Mouse (Mus musculus) kidney, adult 2 months (tissue): ENCODE results near the gene Ccl20. TPM values are rescaled to one million over a fixed set of nuclear protein-coding genes. Genes with fewer than 3 reads are reported as not detected.

Experiments used
- DNase-seq: peaks from one replicate; pipeline ENCODE4 v3.0.0; 2021
- H3K27ac ChIP-seq: fragments of 200-500 bp; 2 replicates; pipeline ENCODE4 v1.5.1; 2012; ENCODE audit warnings: low read depth, low read length, control low read depth, inconsistent platforms; ENCODE audit not compliant: insufficient read depth
- H3K27me3 ChIP-seq: fragments of 200-500 bp; replicated peaks from 2 replicates; pipeline ENCODE4 v1.6.1; 2012; ENCODE audit warnings: mild to moderate bottlenecking, moderate library complexity, low read length, inconsistent platforms; ENCODE audit not compliant: control insufficient read depth, insufficient read depth
- H3K36me3 ChIP-seq: fragments of 200-500 bp; 2 replicates; pipeline ENCODE4 v1.6.1; 2012; ENCODE audit warnings: mild to moderate bottlenecking, moderate library complexity, low read length, inconsistent platforms; ENCODE audit not compliant: control insufficient read depth, insufficient read depth
- H3K4me1 ChIP-seq: fragments of 200-500 bp; 2 replicates; pipeline ENCODE4 v1.6.1; 2011; ENCODE audit warnings: low read length; ENCODE audit not compliant: control insufficient read depth, insufficient read depth
- H3K4me3 ChIP-seq: fragments of 200-500 bp; 2 replicates; pipeline ENCODE4 v1.5.1; 2011; ENCODE audit warnings: mild to moderate bottlenecking, low read depth, low read length, control low read depth; ENCODE audit not compliant: insufficient read depth
- CTCF ChIP-seq: fragments of 200-500 bp; conservative IDR thresholded peaks from 2 replicates; pipeline ENCODE4 v1.5.1; 2011; ENCODE audit warnings: low read depth, mild to moderate bottlenecking, control low read depth, low read length, moderate library complexity, mixed read lengths; ENCODE audit not compliant: insufficient read depth, insufficient read length
- POLR2A ChIP-seq: fragments of 200-500 bp; IDR thresholded peaks from one replicate; pipeline ENCODE4 v1.6.1; 2011; ENCODE audit warnings: low read depth, low read length, control low read depth
- WGBS: fragments of 180-500 bp; shearing (Covaris S2); methylation state at CpG from one replicate; pipeline ENCODE4 v1.1.7; 2018; 5-methylcytosine and 5-hydroxymethylcytosine counted together
- polyA plus RNA-seq: library from polyadenylated mRNA; depleted of rRNA; stranded (reverse); fragments of >200 nt; gene quantifications from 2 replicates; pipeline ENCODE4 v1.2.3, GENCODE M21; 2012

The Ccl20 gene
- polyA plus RNA-seq, 1 experiment = 0.27 TPM

DNA sequence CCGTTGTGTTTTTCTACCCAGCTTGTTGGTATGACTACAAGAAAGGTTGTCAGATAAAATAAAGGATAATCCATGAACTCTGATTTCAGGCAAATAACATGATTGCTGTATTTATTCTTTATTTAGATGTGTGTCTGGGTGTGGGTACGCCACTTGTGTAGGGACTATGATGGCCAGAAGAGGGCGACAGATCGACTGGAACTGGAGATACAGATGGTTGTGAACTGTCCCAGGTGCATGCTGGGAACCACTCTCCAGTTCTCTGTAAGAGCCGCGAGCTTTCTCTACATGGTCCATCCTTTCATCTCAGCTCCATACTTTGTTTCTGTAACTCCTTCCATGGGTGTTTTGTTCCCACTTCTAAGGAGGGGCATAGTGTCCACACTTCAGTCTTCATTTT is 22.2 kb downstream of the Ccl20 start:
- Histone ChIP-seq H3K4me1 (0 out of 2 replicates have a peak, but pooled peaks cover 3% of the 10 kb centered on the region), H3K27me3 (no peaks in the 10 kb centered on the region; the same call in 1 of the 2 replicates), H3K36me3 (no peaks in the 10 kb centered on the region), H3K4me3 (no peak overlapping the region), H3K27ac (no peak overlapping the region)
- 89% methylated on average over 6 of the region's 6 CpGs for WGBS
- TF ChIP-seq CTCF (no peak), POLR2A (no peak)
- no peak for DNase-seq

- WGBS = 81% methylated on average over 8 of the region's 8 CpGs
These were observed 24.9 kb downstream of the Ccl20 start for GRCm38 (mm10) chr1:83141510-83141909.

GRCm38 (mm10) chr1:83142055-83142454 is 25.5 kb downstream of the Ccl20 start:
- Histone ChIP-seq H3K4me3 (no peak overlapping the region), H3K27me3 (no peaks in the 10 kb centered on the region; the same call in 1 of the 2 replicates), H3K4me1 (no peaks in the 10 kb centered on the region), H3K36me3 (no peaks in the 10 kb centered on the region), H3K27ac (no peak overlapping the region)
- TF ChIP-seq POLR2A (no peak), CTCF (no peak)
- 92% methylated on average over 5 of the region's 5 CpGs for WGBS
- DNase-seq = no peak

More at GRCm38 (mm10) chr1:83141510-83141909, 24.9 kb downstream of the Ccl20 start:
- H3K4me3 ChIP-seq = no peak overlapping the region
- H3K27me3 ChIP-seq = no peaks in the 10 kb centered on the region; the same call in 1 of the 2 replicates
- TF ChIP-seq CTCF = no peak
- no peak for TF ChIP-seq POLR2A
- DNase-seq = no peak
- H3K4me1 ChIP-seq = no peaks in the 10 kb centered on the region
- H3K27ac ChIP-seq = no peak overlapping the region
- no peaks in the 10 kb centered on the region for H3K36me3 ChIP-seq

DNA sequence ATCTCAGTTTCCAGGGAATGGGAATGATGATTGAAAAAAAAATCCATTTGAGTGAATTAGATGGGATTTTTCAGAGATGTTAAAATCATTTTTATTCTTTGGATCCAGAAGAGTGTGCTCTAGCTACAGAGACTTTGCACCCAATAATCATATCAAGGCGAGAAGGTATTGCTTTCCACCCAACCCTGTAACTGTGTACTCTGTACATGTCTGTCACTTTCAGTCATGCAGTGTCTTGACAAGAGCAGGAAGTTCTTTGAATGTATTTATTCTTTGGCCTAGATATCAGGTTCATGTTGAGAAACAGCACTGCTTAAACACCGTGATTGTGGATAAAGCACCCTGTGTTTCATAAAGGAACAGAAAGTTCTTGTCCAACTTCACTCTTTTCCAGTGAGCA is 30.0 kb downstream of the Ccl20 start:
- no peak for TF ChIP-seq POLR2A
- TF ChIP-seq CTCF = no peak
- Histone ChIP-seq H3K4me3 (no peak overlapping the region), H3K36me3 (no peaks in the 10 kb centered on the region), H3K27ac (no peak overlapping the region), H3K4me1 (no peaks in the 10 kb centered on the region), H3K27me3 (no peaks in the 10 kb centered on the region; the same call in 1 of the 2 replicates)
- no peak for DNase-seq
- WGBS = 86% methylated on average over 2 of the region's 2 CpGs

- no peak for TF ChIP-seq CTCF
- no peak for TF ChIP-seq POLR2A
- Histone ChIP-seq H3K36me3 (no peaks in the 10 kb centered on the region), H3K4me1 (no peaks in the 10 kb centered on the region), H3K27ac (no peak overlapping the region), H3K27me3 (no peaks in the 10 kb centered on the region), H3K4me3 (no peak overlapping the region)
- DNase-seq = no peak
- 68% methylated on average over 3 of the region's 3 CpGs for WGBS
These were observed 33.7 kb downstream of the Ccl20 start for GRCm38 (mm10) chr1:83150227-83150626.

GRCm38 (mm10) chr1:83152961-83153360 is 36.4 kb downstream of the Ccl20 start:
- no peak for DNase-seq
- H3K4me3 ChIP-seq = no peak overlapping the region
- TF ChIP-seq POLR2A (no peak), CTCF (no peak)
- H3K36me3 ChIP-seq = no peaks in the 10 kb centered on the region
- 0 out of 2 replicates have a peak, but pooled peaks cover 2% of the 10 kb centered on the region for H3K4me1 ChIP-seq
- no peaks in the 10 kb centered on the region for H3K27me3 ChIP-seq
- no peak overlapping the region for H3K27ac ChIP-seq
- 87% methylated on average over 3 of the region's 3 CpGs for WGBS

DNA sequence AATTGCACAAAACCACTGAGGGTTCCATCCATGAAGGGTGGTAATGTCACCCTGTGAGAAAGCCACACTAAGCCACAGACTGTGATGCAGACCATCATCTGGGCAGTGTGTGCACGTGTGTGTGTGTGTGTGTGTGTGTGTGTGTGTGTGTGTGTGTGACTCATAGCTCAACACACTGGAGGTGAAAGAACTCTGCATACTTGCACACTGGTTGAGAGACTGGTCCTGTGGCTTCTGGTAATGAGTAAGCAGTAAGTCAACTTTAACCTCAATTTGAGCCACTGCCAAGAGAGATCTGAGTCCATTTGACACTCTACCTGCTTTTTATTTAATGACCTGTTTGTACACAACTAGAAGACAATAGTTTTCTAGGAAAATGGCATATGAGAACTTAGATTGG is 40.3 kb downstream of the Ccl20 start:
- Histone ChIP-seq H3K4me3 (no peak overlapping the region), H3K4me1 (peaks cover 2% of the 10 kb centered on the region; the same call in 1 of the 2 replicates), H3K27me3 (no peaks in the 10 kb centered on the region), H3K36me3 (no peaks in the 10 kb centered on the region), H3K27ac (no peak overlapping the region)
- WGBS = 20% methylated on average over 1 of the region's 1 CpGs
- TF ChIP-seq CTCF (no peak), POLR2A (no peak)
- peak; percentile 80 for DNase-seq
